Mouse (Mus musculus) gastrocnemius, adult 8-10 months (tissue): ENCODE measurements around the gene Tiprl. TPM values are rescaled to one million over a fixed set of nuclear protein-coding genes. Genes with fewer than 3 reads are reported as not detected.

Source experiments
- DNase-seq, 2 experiments: peaks; one replicate each; pipeline ENCODE4 v3.0.0; 2022; ENCODE audit warnings: low spot score in 2 of 2
- total RNA-seq, 4 experiments: library from RNA; stranded (reverse); gene quantifications; 2 replicates each; pipeline ENCODE4 v1.2.4; 2022

The Tiprl gene
- total RNA-seq, 4 experiments from 2014 or later, result 18.6 to 21.7 (median 19.5) TPM

GRCm38 (mm10) chr1:165201445-165202012 is 35.3 kb downstream of the Tiprl start:
- DNase-seq, result no peak

- DNase-seq, result no peak
Measured at GRCm38 (mm10) chr1:165200748-165201147, 36.0 kb downstream of the Tiprl start.

GRCm38 (mm10) chr1:165199639-165200038 is 37.2 kb downstream of the Tiprl start:
- no peak for DNase-seq

GRCm38 (mm10) chr1:165198951-165199350 is 37.8 kb downstream of the Tiprl start:
- no peak for DNase-seq

GRCm38 (mm10) chr1:165197875-165198274 is 38.9 kb downstream of the Tiprl start:
- DNase-seq, result no peak

GRCm38 (mm10) chr1:165195396-165195960 is 41.3 kb downstream of the Tiprl start:
- DNase-seq, result no peak

GRCm38 (mm10) chr1:165194662-165195013 is 42.2 kb downstream of the Tiprl start:
- no peak for DNase-seq

- peak; percentile 85 to 92 for DNase-seq
Measured at GRCm38 (mm10) chr1:165193880-165194661, 42.7 kb downstream of the Tiprl start, which contains the start of gene Sft2d2. TSS of gene Sft2d2 (minus strand) at chr1:165194438.

- DNase-seq, result no peak
Measured at GRCm38 (mm10) chr1:165193426-165193825, 43.4 kb downstream of the Tiprl start.

GRCm38 (mm10) chr1:165192714-165193264 is 44.0 kb downstream of the Tiprl start:
- DNase-seq, result no peak

- no peak for DNase-seq
Measured at GRCm38 (mm10) chr1:165192102-165192501, 44.7 kb downstream of the Tiprl start.

- no peak for DNase-seq
Measured at GRCm38 (mm10) chr1:165191611-165192010, 45.2 kb downstream of the Tiprl start.

- DNase-seq, result no peak
Measured at GRCm38 (mm10) chr1:165190571-165191273, 46.1 kb downstream of the Tiprl start.

GRCm38 (mm10) chr1:165190068-165190467 is 46.7 kb downstream of the Tiprl start:
- no peak for DNase-seq

- DNase-seq, result no peak
Measured at GRCm38 (mm10) chr1:165188806-165189580, 47.8 kb downstream of the Tiprl start.

- no peak for DNase-seq
Measured at GRCm38 (mm10) chr1:165187357-165187756, 49.4 kb downstream of the Tiprl start.

GRCm38 (mm10) chr1:165186491-165186890 is 50.3 kb downstream of the Tiprl start:
- DNase-seq, result no peak

GRCm38 (mm10) chr1:165185116-165185515 is 51.7 kb downstream of the Tiprl start:
- DNase-seq, result no peak

GRCm38 (mm10) chr1:165184178-165184577 is 52.6 kb downstream of the Tiprl start:
- no peak for DNase-seq

GRCm38 (mm10) chr1:165183400-165183799 is 53.4 kb downstream of the Tiprl start:
- DNase-seq, result no peak

- no peak for DNase-seq
Measured at GRCm38 (mm10) chr1:165179321-165179720, 57.5 kb downstream of the Tiprl start.
